Mouse (Mus musculus) megakaryocyte-erythroid progenitor cell, adult 5-6 weeks (primary cell): Measurements from ENCODE around the gene Slc25a12. TPM values are rescaled to one million over a fixed set of nuclear protein-coding genes. Genes with fewer than 3 reads are reported as not detected.

Source experiments
- ATAC-seq: replicated peaks from 2 replicates; pipeline ENCODE4 v1.8.0; 2016; ENCODE audit warnings: mild to moderate bottlenecking, inconsistent platforms; ENCODE audit not compliant: severe bottlenecking, poor library complexity, low FRiP score, low TSS enrichment
- total RNA-seq, 2 experiments: library from RNA; stranded (forward) in 1 of 2; stranded (reverse) in 1 of 2; fragments of 200-1000, 215-1000 nt in 1 of 2; fragments of >200 nt in 1 of 2; fragmentation: Nextera tagmentation in 1 of 2; gene quantifications; 2 replicates each; pipeline ENCODE4 v1.2.3; 2014 to 2017

The Slc25a12 gene
- total RNA-seq, 2 experiments from 2014 or later: 26.8 to 42.3 TPM

- ATAC-seq: peak; percentile 27; the same call in 1 of the 2 replicates
Observed at GRCm38 (mm10) chr2:71273955-71274679, 93.4 kb downstream of the Slc25a12 start.

DNA sequence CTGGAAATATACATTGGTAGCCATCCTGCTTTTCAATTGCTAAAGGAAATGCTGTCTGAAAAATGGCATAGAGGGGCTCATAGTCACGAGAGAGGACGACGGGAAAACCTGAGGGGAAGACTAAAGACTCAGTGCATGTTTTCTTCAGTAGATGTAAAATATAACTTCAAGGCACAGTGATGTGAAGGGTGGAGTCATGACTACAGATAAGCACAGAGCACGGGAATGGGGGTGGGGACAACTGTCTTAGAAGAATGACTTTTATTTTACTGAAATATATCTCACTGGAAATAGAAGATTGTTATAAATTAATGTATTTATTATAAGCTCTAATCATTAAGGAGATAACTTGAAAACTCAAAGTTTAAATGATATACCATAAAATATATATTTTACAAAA is 97.5 kb downstream of the Slc25a12 start:
- ATAC-seq: peak; percentile 74

DNA sequence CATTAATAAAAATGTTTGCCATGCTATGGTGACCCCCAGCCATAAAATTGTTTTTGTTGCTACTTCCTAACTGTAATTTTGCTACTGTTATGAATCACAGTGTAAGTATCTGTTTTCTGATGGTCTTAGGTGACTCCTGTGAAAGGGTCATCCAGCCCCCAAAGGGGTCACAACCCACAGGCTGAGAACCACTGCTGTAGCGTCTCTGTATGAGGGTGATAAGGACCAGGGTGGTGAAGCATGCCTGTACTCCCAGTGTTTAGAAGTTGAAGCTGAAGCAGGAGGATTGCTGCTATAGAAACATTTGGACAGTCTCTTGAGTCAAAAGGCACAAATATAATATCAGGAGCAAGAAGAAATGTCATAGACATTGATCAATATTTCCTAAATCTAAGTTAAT is 98.2 kb downstream of the Slc25a12 start:
- no peak; the same call in 1 of the 2 replicates for ATAC-seq

GRCm38 (mm10) chr2:71268691-71269090 is 98.9 kb downstream of the Slc25a12 start:
- ATAC-seq: 0 out of 2 replicates have a peak, but pooled peaks have one; percentile 27

GRCm38 (mm10) chr2:71264585-71264984 is 103.0 kb downstream of the Slc25a12 start:
- no peak for ATAC-seq

GRCm38 (mm10) chr2:71256581-71256980 is 111.0 kb downstream of the Slc25a12 start:
- ATAC-seq: no peak

- no peak for ATAC-seq
Observed at GRCm38 (mm10) chr2:71254836-71255235, 112.7 kb downstream of the Slc25a12 start.

- ATAC-seq: no peak
Observed at GRCm38 (mm10) chr2:71250841-71251240, 116.7 kb downstream of the Slc25a12 start.

DNA sequence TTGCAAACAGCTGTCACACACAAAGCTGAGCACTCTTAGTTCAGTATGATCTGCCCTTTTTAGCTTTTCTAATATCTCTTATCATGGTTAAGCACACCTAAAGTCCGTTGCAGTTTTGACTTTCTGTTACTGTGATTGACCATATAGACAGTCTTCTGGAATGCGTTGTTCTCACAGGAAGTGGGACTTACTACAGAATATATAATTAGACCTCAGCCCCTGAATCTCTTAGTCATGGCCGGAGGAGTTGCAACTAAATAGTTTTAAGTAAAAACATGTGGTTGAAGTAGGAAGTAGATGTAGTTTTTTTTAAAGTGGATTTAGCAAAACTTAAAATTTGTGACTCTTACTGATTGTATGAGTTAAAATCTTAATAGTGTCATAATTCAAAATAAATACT is 119.5 kb downstream of the Slc25a12 start:
- ATAC-seq: no peak

DNA sequence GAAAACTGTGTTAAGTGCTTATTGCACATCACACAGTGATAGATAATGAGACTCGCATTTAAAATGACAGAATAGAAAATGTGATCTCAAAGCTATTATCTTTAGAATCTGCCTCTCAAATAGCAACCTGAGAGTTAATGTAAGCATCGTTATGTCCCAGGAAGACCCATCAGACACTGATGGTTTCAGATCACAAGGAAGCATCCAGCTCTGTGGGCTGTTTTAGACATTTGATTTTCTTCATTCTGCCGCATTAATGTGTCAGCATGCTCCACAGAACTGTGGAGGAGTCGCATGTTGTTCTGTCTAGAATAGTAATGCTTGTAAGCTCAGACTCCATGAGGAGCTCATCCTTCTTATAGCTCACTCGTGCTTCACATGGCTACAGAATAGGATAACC is 121.5 kb downstream of the Slc25a12 start:
- ATAC-seq: no peak

DNA sequence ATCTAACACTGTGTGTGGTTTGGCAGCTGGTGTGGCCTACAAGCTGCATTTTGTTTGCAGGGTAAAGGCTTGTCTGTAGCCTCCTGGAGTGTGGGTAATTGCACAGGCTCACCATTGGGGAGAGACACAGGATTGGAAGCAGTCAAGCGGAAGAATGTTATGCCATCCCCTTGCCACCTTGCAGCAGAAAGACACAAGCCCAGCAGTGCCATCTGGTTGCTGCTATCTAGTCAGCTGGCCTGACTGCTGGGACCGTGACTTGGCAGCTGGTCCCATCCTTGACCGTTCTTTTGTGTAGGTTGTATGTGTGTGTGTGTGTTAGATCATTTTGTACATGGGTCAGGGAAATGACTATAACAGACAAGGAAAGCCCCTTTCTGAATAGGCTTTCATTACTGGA is 122.1 kb downstream of the Slc25a12 start:
- ATAC-seq: no peak

DNA sequence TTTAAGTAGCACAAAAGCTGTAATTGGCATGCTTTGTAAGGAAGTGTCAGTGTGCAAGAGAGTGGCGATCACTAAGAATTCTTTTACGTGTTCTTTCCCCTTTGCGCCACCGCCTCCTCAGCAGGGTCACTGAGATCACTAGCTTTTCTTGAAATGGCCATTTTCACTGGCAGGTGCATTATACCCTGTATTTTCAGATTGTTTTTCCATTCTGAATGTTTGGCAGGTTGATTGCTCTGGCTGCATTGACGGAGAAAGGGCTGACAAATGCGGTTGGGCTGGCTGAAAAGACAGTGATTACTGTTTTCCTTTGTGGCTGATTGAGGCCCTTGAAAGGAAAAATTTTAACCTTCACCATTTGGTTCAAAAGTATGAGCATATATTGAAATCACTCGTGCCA is 122.7 kb downstream of the Slc25a12 start:
- ATAC-seq: no peak

GRCm38 (mm10) chr2:71243058-71243672 is 124.4 kb downstream of the Slc25a12 start:
- no peak for ATAC-seq

DNA sequence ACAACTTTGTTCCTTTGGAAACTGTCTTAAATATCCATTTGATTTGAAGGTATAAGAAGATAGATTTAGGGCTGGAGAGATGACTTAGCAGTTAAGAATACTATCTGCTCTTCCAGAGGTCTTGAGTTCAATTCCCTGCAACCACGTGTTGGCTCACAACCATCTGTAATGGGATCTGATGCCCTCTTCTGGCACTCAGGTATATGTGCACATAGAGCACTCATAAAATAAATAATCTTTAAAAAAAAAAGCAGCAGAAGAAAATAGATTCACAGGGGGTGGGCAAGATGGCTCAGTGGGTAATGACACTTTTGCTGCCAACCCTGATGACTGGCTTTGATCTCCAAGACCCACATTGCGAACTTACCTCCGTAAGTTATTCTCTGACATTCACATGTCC is 125.4 kb downstream of the Slc25a12 start:
- no peak for ATAC-seq

GRCm38 (mm10) chr2:71241505-71241904 is 126.0 kb downstream of the Slc25a12 start:
- peak; percentile 82 for ATAC-seq

- ATAC-seq: peak; percentile 82; the same call in 1 of the 2 replicates
Observed at GRCm38 (mm10) chr2:71236009-71236408, 131.5 kb downstream of the Slc25a12 start.

DNA sequence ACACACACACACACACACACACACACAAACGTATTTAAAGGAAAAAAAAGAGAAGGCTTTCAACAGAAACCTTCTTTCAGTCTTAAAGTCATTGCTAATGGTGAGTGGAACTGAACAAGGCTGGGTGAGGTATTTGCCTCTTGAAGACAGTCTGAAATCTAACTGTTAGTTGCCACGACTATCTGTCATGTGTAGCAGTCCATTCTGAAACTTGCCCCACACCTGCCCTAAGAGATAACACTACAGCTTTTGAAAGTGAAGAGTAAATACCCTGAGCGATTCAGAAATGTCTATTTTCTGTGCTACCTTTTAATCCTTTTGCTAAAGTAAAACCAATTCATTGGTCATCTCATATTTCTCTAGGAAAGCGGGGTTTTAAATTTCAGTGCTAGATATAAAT is 132.1 kb downstream of the Slc25a12 start:
- peak; percentile 94 for ATAC-seq

DNA sequence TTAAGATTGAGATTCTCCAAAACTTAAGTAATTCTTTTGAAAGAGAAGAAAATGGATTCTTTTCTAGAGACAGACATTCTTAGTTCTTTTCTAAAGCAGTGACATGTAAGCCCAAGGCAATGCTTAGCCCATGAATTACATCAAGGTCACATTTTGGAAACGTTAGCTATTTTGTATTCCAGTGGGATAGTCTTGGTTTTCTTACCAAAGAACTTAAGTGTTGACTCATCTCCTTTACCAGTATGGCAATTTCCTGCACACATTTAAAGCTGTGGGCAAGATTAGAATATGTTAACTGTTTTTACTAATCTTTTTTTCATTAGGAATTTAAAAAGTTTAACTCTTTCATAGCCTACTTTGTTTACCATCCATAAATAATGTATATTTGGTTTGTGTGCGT is 134.6 kb downstream of the Slc25a12 start:
- ATAC-seq: no peak

GRCm38 (mm10) chr2:71231951-71232350 is 135.6 kb downstream of the Slc25a12 start:
- no peak for ATAC-seq

DNA sequence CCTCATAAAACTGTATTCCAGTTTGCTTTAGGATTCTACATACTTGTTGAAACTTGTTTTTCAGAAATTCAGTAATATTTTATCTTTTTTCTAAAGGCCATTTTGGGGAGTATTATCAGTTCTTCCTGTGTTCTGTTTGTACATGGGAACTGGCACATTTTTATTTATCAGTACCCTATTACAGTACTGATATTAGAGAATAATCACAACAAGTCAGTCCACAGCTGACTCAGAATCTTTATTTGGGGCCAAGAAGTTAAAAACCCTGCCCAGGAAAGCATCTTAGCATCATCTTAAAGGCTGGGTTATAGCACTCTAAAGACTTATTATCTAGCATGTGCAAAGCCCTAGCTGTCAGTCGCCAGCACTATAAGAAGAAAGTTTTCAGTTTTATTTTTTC is 137.9 kb downstream of the Slc25a12 start:
- ATAC-seq: peak; percentile 41; the same call in 1 of the 2 replicates

- no peak for ATAC-seq
Observed at GRCm38 (mm10) chr2:71227398-71227797, 140.2 kb downstream of the Slc25a12 start.
